9 mouse cellular contexts compared by ENCODE assay signal in the genomic region with DNA sequence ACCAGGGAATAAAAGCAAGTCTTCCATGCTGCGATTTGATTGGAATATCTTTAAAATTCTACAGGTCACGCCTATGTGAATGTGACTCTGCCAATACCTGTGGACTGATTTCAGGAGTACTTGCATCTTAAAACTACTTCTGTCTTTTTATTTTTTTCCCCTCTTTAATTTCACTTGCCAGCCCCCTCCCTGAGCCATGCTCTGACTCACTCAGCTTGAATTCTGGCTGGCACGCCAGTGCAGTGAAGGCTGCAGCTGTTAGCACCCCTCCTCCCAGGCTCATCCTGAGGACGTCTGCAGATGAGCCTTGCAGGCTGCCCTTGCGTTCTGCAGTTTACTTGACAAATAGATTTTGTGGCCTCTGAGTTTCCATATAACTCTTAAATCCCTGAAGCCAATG. TPM values are rescaled to one million over a fixed set of nuclear protein-coding genes. Genes with fewer than 3 reads are reported as not detected.
DNase-seq lines count a peak whose midpoint lies in the region; ATAC-seq and TF ChIP-seq lines count a peak whose summit lies in the region.
"Had no signal": no experiment of that assay in that cellular context is flagged by ENCODE, and none has a peak within 500 bp of the region (broad histone marks: within the 10 kb centered on the region; RNA-seq: fewer than 3 reads in every experiment).

No protein-coding gene starts in this region.

- DNase-seq in lung, embryonic 14.5 days, result peak; percentile 24
- no peak for DNase-seq in lung, postnatal 14 days
- DNase-seq in cerebellum, adult 9-10 months, result peak; percentile 66
- peak; percentile 36 for DNase-seq in lung, postnatal 10 days
- no peak for DNase-seq in spleen, postnatal 14 days (ENCODE audit: low spot score in 2 of 2)
- DNase-seq in kidney, postnatal 4 days, result no peak
- DNase-seq in thymus, adult 2 months, result no peak

- H3K4me1 ChIP-seq in lung, embryonic 14.5 days (ENCODE audit: insufficient read depth), result no peaks in the 10 kb centered on the region
- H3K4me1 ChIP-seq in heart, embryonic 15.5 days (replicated peaks), result peaks cover 9% of the 10 kb centered on the region
- no peaks in the 10 kb centered on the region for H3K4me1 ChIP-seq in thymus, adult 2 months (replicated peaks; ENCODE audit: control insufficient read depth, insufficient read depth, low read length)

- H3K9ac ChIP-seq in lung, embryonic 14.5 days, result no peak overlapping the region
- no peak overlapping the region for H3K9ac ChIP-seq in heart, embryonic 15.5 days

- TF ChIP-seq CTCF in lung, embryonic 14.5 days (IDR thresholded peaks at IDR 0.05; ENCODE audit: low read depth), result no peak
- no peak for TF ChIP-seq CTCF in thymus, adult 2 months (IDR thresholded peaks at IDR 0.05; ENCODE audit: borderline replicate concordance, control insufficient read depth, extremely low read depth, insufficient read depth, low read length, poor library complexity)

- peak overlapping the region; percentile 5; the same call in 1 of the 2 replicates for H3K4me2 ChIP-seq in lung, embryonic 14.5 days
- peak overlapping the region; percentile 5; the same call in 1 of the 2 replicates for H3K4me2 ChIP-seq in heart, embryonic 15.5 days

- no peaks in the 10 kb centered on the region for H3K36me3 ChIP-seq in lung, embryonic 14.5 days (ENCODE audit: insufficient read depth)
- H3K36me3 ChIP-seq in heart, embryonic 15.5 days, result no peaks in the 10 kb centered on the region
- H3K36me3 ChIP-seq in thymus, adult 2 months (ENCODE audit: control insufficient read depth, insufficient read depth, low read length), result no peaks in the 10 kb centered on the region

- H3K27ac ChIP-seq in lung, embryonic 14.5 days (ENCODE audit: low read depth), result no peak overlapping the region
- H3K27ac ChIP-seq in heart, embryonic 15.5 days, result no peak overlapping the region
- H3K27ac ChIP-seq in thymus, adult 2 months (ENCODE audit: control insufficient read depth, insufficient read depth, low read length), result no peak overlapping the region
- H3K27ac ChIP-seq: macrophage had no signal

- peak; percentile 69; the same call in 1 of the 2 replicates for ATAC-seq in lung, embryonic 14.5 days (ENCODE audit: insufficient read depth)
- peak; percentile 69; the same call in 1 of the 2 replicates for ATAC-seq in heart, embryonic 15.5 days (replicated peaks; ENCODE audit: insufficient number of reproducible peaks, insufficient read depth, low FRiP score, low read depth)

- no peaks in the 10 kb centered on the region for H3K27me3 ChIP-seq in lung, embryonic 14.5 days (ENCODE audit: insufficient read depth, low read length)
- no peaks in the 10 kb centered on the region for H3K27me3 ChIP-seq in heart, embryonic 15.5 days
- no peaks in the 10 kb centered on the region for H3K27me3 ChIP-seq in thymus, adult 2 months (ENCODE audit: control insufficient read depth, insufficient read depth, low read length)

- no peak overlapping the region for H3K4me3 ChIP-seq in lung, embryonic 14.5 days (ENCODE audit: low read depth, low read length)
- no peak overlapping the region for H3K4me3 ChIP-seq in heart, embryonic 15.5 days
- no peak overlapping the region for H3K4me3 ChIP-seq in thymus, adult 2 months (ENCODE audit: control insufficient read depth, insufficient read depth, low read length)

- H3K9me3 ChIP-seq in lung, embryonic 14.5 days (ENCODE audit: low read depth, low read length), result no peaks in the 10 kb centered on the region
- no peaks in the 10 kb centered on the region for H3K9me3 ChIP-seq in heart, embryonic 15.5 days (replicated peaks)

- 25% methylated on average over 5 of the region's 5 CpGs for WGBS in lung, embryonic 14.5 days
- WGBS in heart, embryonic 15.5 days, result 33% methylated on average over 5 of the region's 5 CpGs
- 48% methylated on average over 5 of the region's 5 CpGs for WGBS in thymus, adult 2 months

- TF ChIP-seq POLR2A in thymus, adult 2 months (IDR thresholded peaks at IDR 0.05; ENCODE audit: control insufficient read depth, extremely low read depth, insufficient read depth, low read length, poor library complexity), result no peak

RNA-seq across cellular contexts. Expression of a gene that starts 14.1 kb away (rescaled TPM):
- polyA plus RNA-seq in lung, embryonic 14.5 days (2014; fragmentation: Nextera tagmentation; extraction: Ambion mirVana), result 2.6 and 3.3 TPM in 2 replicates
- 1.5 TPM in 2 replicates for polyA plus RNA-seq in heart, embryonic 15.5 days (2015; fragmentation: Nextera tagmentation; extraction: Ambion mirVana)
- polyA plus RNA-seq in thymus, adult 2 months (2012; rRNA removed), result not detected in 2 replicates
- polyA plus RNA-seq: macrophage had no signal

Comparison
In these comparisons a context has a peak if more than half of its experiments do, and no peak if none do; other contexts are left out.
1. DNase-seq: peak in lung, embryonic 14.5 days (single experiment), cerebellum, adult 9-10 months (single experiment) and lung, postnatal 10 days (single experiment); none in lung, postnatal 14 days (single experiment), spleen, postnatal 14 days (0 of 2), kidney, postnatal 4 days (0 of 2) and thymus, adult 2 months (single experiment).